27 mouse cellular contexts compared by ENCODE assay signal in genomic region chr14:46724941-46725340, GRCm38 (mm10). TPM values are rescaled to one million over a fixed set of nuclear protein-coding genes. Genes with fewer than 3 reads are reported as not detected.
A peak's percentile ranks its signal among the peaks of the same experiment; 100 is the strongest.
DNase-seq lines count a peak whose midpoint lies in the region; ATAC-seq and TF ChIP-seq lines count a peak whose summit lies in the region.
"Had no signal": no experiment of that assay in that cellular context is flagged by ENCODE, and none has a peak within 500 bp of the region (broad histone marks: within the 10 kb centered on the region; RNA-seq: fewer than 3 reads in every experiment).

No protein-coding gene starts in this region.

- no peak for TF ChIP-seq POLR2A in kidney, adult 2 months (IDR thresholded peaks at IDR 0.05; ENCODE audit: low read depth, low read length)

- no peak overlapping the region for H3K9ac ChIP-seq in kidney, postnatal 0 days (ENCODE audit: low read depth, low read length)
- H3K9ac ChIP-seq: embryonic facial prominence, embryonic 12.5 days; lung, embryonic 15.5 days; neural tube, embryonic 12.5 days had no signal

- H3K36me3 ChIP-seq in kidney, adult 2 months (ENCODE audit: control insufficient read depth, insufficient read depth, low read length): no peaks in the 10 kb centered on the region
- no peaks in the 10 kb centered on the region for H3K36me3 ChIP-seq in kidney, postnatal 0 days (ENCODE audit: insufficient read depth, low read length)
- H3K36me3 ChIP-seq: embryonic facial prominence, embryonic 12.5 days; lung, embryonic 15.5 days; midbrain, embryonic 10.5 days; neural tube, embryonic 12.5 days had no signal

- H3K27ac ChIP-seq in kidney, adult 2 months (ENCODE audit: insufficient read depth, low read depth, low read length): no peak overlapping the region
- no peak overlapping the region for H3K27ac ChIP-seq in kidney, postnatal 0 days
- H3K27ac ChIP-seq in left cerebral cortex, adult 2 months: no peak overlapping the region
- H3K27ac ChIP-seq: embryonic facial prominence, embryonic 12.5 days; lung, embryonic 15.5 days; midbrain, embryonic 10.5 days; neural tube, embryonic 12.5 days; stomach, postnatal 0 days had no signal

- no peaks in the 10 kb centered on the region for H3K9me3 ChIP-seq in kidney, postnatal 0 days (replicated peaks; ENCODE audit: low read length)
- H3K9me3 ChIP-seq: embryonic facial prominence, embryonic 12.5 days; lung, embryonic 15.5 days; midbrain, embryonic 10.5 days; neural tube, embryonic 12.5 days had no signal

- H3K4me3 ChIP-seq in kidney, adult 2 months (ENCODE audit: insufficient read depth, low read depth, low read length): no peak overlapping the region
- no peak overlapping the region for H3K4me3 ChIP-seq in kidney, postnatal 0 days (replicated peaks; ENCODE audit: low read depth, low read length)
- no peak overlapping the region for H3K4me3 ChIP-seq in left cerebral cortex, adult 2 months
- H3K4me3 ChIP-seq: embryonic facial prominence, embryonic 12.5 days; lung, embryonic 15.5 days; midbrain, embryonic 10.5 days; neural tube, embryonic 12.5 days had no signal

- peaks cover 11% of the 10 kb centered on the region; the same call in 1 of the 2 replicates for H3K4me1 ChIP-seq in kidney, adult 2 months (ENCODE audit: control insufficient read depth, insufficient read depth, low read length)
- 0 out of 2 replicates have a peak, but pooled peaks cover 7% of the 10 kb centered on the region for H3K4me1 ChIP-seq in kidney, postnatal 0 days (replicated peaks; ENCODE audit: insufficient read depth, low read length)
- H3K4me1 ChIP-seq: midbrain, embryonic 10.5 days; neural tube, embryonic 12.5 days had no signal

- peak; percentile 7 for DNase-seq in gastrocnemius, adult 18-20 months (ENCODE audit: low spot score)
- DNase-seq in gastrocnemius, postnatal 14 days: no peak
- DNase-seq in kidney, adult 2 months: peak; percentile 90
- peak; percentile 53 for DNase-seq in kidney, postnatal 0 days (ENCODE audit: low spot score)
- peak; percentile 53 for DNase-seq in skeletal muscle tissue, adult 2 months (ENCODE audit: low read depth, low spot score)
- no peak for DNase-seq in left cerebral cortex, adult 2 months (ENCODE audit: extremely low spot score in 1 of 2, low spot score in 2 of 2)
- DNase-seq in right cerebral cortex, adult 2 months (ENCODE audit: low spot score in 2 of 2): no peak
- DNase-seq: adrenal gland, postnatal 14 days; cerebellum, adult 11-12 months; cerebellum, adult 9-11 months; embryo, embryonic 11 days; heart, postnatal 14 days; liver; right cerebral cortex, postnatal 14 days; spleen, adult 18-20 months; thymus, adult 18-20 months; thymus, postnatal 25 days had no signal

- no peaks in the 10 kb centered on the region for H3K27me3 ChIP-seq in kidney, adult 2 months (replicated peaks; ENCODE audit: control insufficient read depth, insufficient read depth, low read length)
- H3K27me3 ChIP-seq in kidney, postnatal 0 days (ENCODE audit: insufficient read depth, low read length): no peaks in the 10 kb centered on the region
- H3K27me3 ChIP-seq: embryonic facial prominence, embryonic 12.5 days; lung, embryonic 15.5 days; neural tube, embryonic 12.5 days; Patski had no signal

- ATAC-seq in kidney, postnatal 0 days (replicated peaks; ENCODE audit: low FRiP score, low read depth): peak; percentile 33; the same call in 1 of the 2 replicates
- ATAC-seq: forebrain, embryonic 14.5 days; hindbrain, embryonic 16.5 days; midbrain, embryonic 16.5 days; Patski had no signal

- no peak for TF ChIP-seq CTCF in kidney, adult 2 months (conservative IDR thresholded peaks at IDR 0.05; ENCODE audit: insufficient read depth, insufficient read length, low read depth, low read length)
- TF ChIP-seq CTCF in kidney, postnatal 0 days (IDR thresholded peaks at IDR 0.05; ENCODE audit: low read depth): no peak
- TF ChIP-seq CTCF in left cerebral cortex, adult 2 months (IDR thresholded peaks at IDR 0.05): no peak

- intact Hi-C loops in gastrocnemius, postnatal 14 days (cut with DNase I; ENCODE audit: low total_unique reads): loop anchor here (5.0 to 10.0 kb wide), 3 partner anchors 340 to 960 kb away; no protein-coding TSS in a partner anchor
- intact Hi-C loops in left cerebral cortex, adult 2 months (cut with DNase I): loop anchor here (1.0 to 10.0 kb wide), 6 partner anchors 158 to 1300 kb away; no protein-coding TSS in a partner anchor

- 27% methylated on average over 5 of the region's 5 CpGs for WGBS in kidney, adult 2 months
- WGBS in kidney, postnatal 0 days: 18% methylated on average over 5 of the region's 5 CpGs

- H3K4me2 ChIP-seq in kidney, postnatal 0 days (ENCODE audit: low read length): no peak overlapping the region
- H3K4me2 ChIP-seq: embryonic facial prominence, embryonic 12.5 days; lung, embryonic 15.5 days; neural tube, embryonic 12.5 days had no signal

RNA-seq across cellular contexts. Expression of gene Cdkn3, which starts 35.4 kb away (rescaled TPM):
- total RNA-seq in gastrocnemius, adult 18-20 months (2021): not detected
- total RNA-seq in gastrocnemius, postnatal 14 days (2021): 1 to 10 TPM; 2.1 to 2.8 TPM
- 0.31 and 0.57 TPM in 2 replicates for polyA plus RNA-seq in kidney, adult 2 months (2012; rRNA removed)
- polyA plus RNA-seq in kidney, postnatal 0 days (2015; fragmentation: Nextera tagmentation; extraction: Ambion mirVana): 38.0 and 44.0 TPM in 2 replicates
- total RNA-seq in left cerebral cortex, adult 2 months (2021): 1 to 10 TPM; 1.1 to 1.2 TPM
- total RNA-seq: gastrocnemius, adult 8-10 months had no signal

Comparison
In these comparisons a context has a peak if more than half of its experiments do, and no peak if none do; other contexts are left out.
1. DNase-seq: peak in gastrocnemius, adult 18-20 months (single experiment), kidney, adult 2 months (single experiment), kidney, postnatal 0 days (single experiment) and skeletal muscle tissue, adult 2 months (single experiment); none in gastrocnemius, postnatal 14 days (single experiment), left cerebral cortex, adult 2 months (0 of 2) and right cerebral cortex, adult 2 months (0 of 2).